Mouse (Mus musculus) intestine, embryonic 16.5 days (tissue): ENCODE measurements at regions not wholly inside any gene's neighbourhood (a gene's known extent, or its start where the extent isn't known, plus 50 kb on each side); places are given as distances from the start of the nearest gene placed in this dataset.

Experiments
- ATAC-seq: fragments of 200-750 bp; cut with Nextera tagmentation; 2 replicates; pipeline ENCODE4 v1.8.0; 2017; ENCODE audit warnings: moderate TSS enrichment, moderate library complexity
- H3K27ac ChIP-seq: fragments of 300-500 bp; sonication (generic); 2 replicates; pipeline ENCODE4 v1.5.1; 2014; ENCODE audit warnings: mild to moderate bottlenecking, low read length
- H3K27me3 ChIP-seq: fragments of 300-500 bp; sonication (generic); replicated peaks from 2 replicates; pipeline ENCODE4 v1.6.1; 2014; ENCODE audit warnings: low read length, control low read depth, mixed read lengths; ENCODE audit not compliant: control insufficient read depth, insufficient read depth
- H3K36me3 ChIP-seq: fragments of 300-500 bp; sonication (generic); 2 replicates; pipeline ENCODE4 v1.6.1; 2014; ENCODE audit warnings: low read length, control low read depth; ENCODE audit not compliant: control insufficient read depth, insufficient read depth
- H3K4me1 ChIP-seq: fragments of 300-500 bp; sonication (generic); 2 replicates; pipeline ENCODE4 v1.6.1; 2014; ENCODE audit warnings: low read length, control low read depth, mixed read lengths; ENCODE audit not compliant: control insufficient read depth, insufficient read depth
- H3K4me2 ChIP-seq: fragments of 300-500 bp; sonication (generic); 2 replicates; pipeline ENCODE4 v1.6.1; 2014; ENCODE audit warnings: low read depth, low read length, control low read depth
- H3K4me3 ChIP-seq: fragments of 300-500 bp; sonication (generic); 2 replicates; pipeline ENCODE4 v1.5.1; 2014; ENCODE audit warnings: mild to moderate bottlenecking, low read length
- H3K9ac ChIP-seq: fragments of 300-500 bp; sonication (generic); 2 replicates; pipeline ENCODE4 v1.6.1; 2014; ENCODE audit warnings: low read depth, low read length
- H3K9me3 ChIP-seq: fragments of 300-500 bp; sonication (generic); 2 replicates; pipeline ENCODE4 v1.6.1; 2016; ENCODE audit warnings: low read length, control low read depth; ENCODE audit not compliant: control insufficient read depth
- WGBS: fragments of 180-500 bp; shearing (Covaris S2); extraction: QIAGEN DNeasy Blood & Tissue Kit; methylation state at CpG from one replicate; pipeline ENCODE4 v1.1.7; 2014; 5-methylcytosine and 5-hydroxymethylcytosine counted together

- Histone ChIP-seq H3K4me2 (no peak overlapping the region), H3K27ac (no peak overlapping the region), H3K4me3 (no peak overlapping the region), H3K36me3 (no peaks in the 10 kb centered on the region), H3K4me1 (no peaks in the 10 kb centered on the region), H3K9ac (no peak overlapping the region), H3K27me3 (no peaks in the 10 kb centered on the region), H3K9me3 (no peaks in the 10 kb centered on the region)
- ATAC-seq = no peak
- 84% methylated on average over 5 of the region's 5 CpGs for WGBS
Observed at GRCm38 (mm10) chr2:78010066-78010690, 64.0 kb upstream of the Cwc22 start.

- H3K4me1 ChIP-seq = no peaks in the 10 kb centered on the region
- no peak overlapping the region for H3K4me3 ChIP-seq
- no peaks in the 10 kb centered on the region for H3K27me3 ChIP-seq
- no peaks in the 10 kb centered on the region for H3K9me3 ChIP-seq
- no peak overlapping the region for H3K4me2 ChIP-seq
- no peak overlapping the region for H3K27ac ChIP-seq
- H3K9ac ChIP-seq = no peak overlapping the region
- 97% methylated on average over 1 of the region's 1 CpGs for WGBS
- no peaks in the 10 kb centered on the region for H3K36me3 ChIP-seq
- ATAC-seq = no peak
Observed at GRCm38 (mm10) chr2:78008094-78008493, 61.9 kb upstream of the Cwc22 start.

- Histone ChIP-seq H3K36me3 (no peaks in the 10 kb centered on the region), H3K4me2 (no peak overlapping the region), H3K9ac (no peak overlapping the region), H3K27ac (no peak overlapping the region), H3K9me3 (no peaks in the 10 kb centered on the region), H3K27me3 (no peaks in the 10 kb centered on the region), H3K4me1 (no peaks in the 10 kb centered on the region), H3K4me3 (no peak overlapping the region)
- ATAC-seq = peak; percentile 44
- 22% methylated on average over 7 of the region's 7 CpGs for WGBS
Observed at GRCm38 (mm10) chr2:78005402-78006021, 59.3 kb upstream of the Cwc22 start.

- 72% methylated on average over 5 of the region's 5 CpGs for WGBS
- H3K9ac ChIP-seq = no peak overlapping the region
- no peaks in the 10 kb centered on the region for H3K4me1 ChIP-seq
- H3K36me3 ChIP-seq = no peaks in the 10 kb centered on the region
- H3K27ac ChIP-seq = no peak overlapping the region
- no peaks in the 10 kb centered on the region for H3K27me3 ChIP-seq
- no peak overlapping the region for H3K4me2 ChIP-seq
- no peak for ATAC-seq
- no peaks in the 10 kb centered on the region for H3K9me3 ChIP-seq
- H3K4me3 ChIP-seq = no peak overlapping the region
Observed at GRCm38 (mm10) chr2:78004426-78004825, 58.3 kb upstream of the Cwc22 start.
